ENCODE assay signal across 11 mouse cellular contexts in the genomic region with DNA sequence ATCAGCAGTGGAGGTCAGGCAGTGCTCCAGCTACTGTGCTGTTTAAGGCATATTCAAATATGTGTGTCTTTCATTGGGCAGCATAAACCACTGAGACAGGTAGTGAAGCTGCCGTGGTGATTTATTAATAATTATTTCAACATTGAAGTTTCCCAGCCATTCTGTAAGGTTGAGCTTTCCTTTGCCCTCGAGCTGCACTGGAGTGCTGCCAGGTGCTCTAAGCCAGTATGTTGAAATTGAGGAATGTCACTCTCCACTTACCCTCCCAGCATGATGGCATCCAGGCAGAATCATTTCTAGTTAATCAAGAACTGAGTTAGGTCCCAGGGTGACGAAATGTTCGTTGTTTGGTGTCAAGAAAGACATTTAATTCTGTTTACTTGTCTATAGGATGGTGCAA. TPM values are rescaled to one million over a fixed set of nuclear protein-coding genes. Genes with fewer than 3 reads are reported as not detected.
DNase-seq lines count a peak whose midpoint lies in the region; ATAC-seq and TF ChIP-seq lines count a peak whose summit lies in the region.
"Had no signal": no experiment of that assay in that cellular context is flagged by ENCODE, and none has a peak within 500 bp of the region (broad histone marks: within the 10 kb centered on the region; RNA-seq: fewer than 3 reads in every experiment).

No protein-coding gene starts in this region.

- H3K9ac ChIP-seq in heart, embryonic 16.5 days (ENCODE audit: low read length): no peak overlapping the region
- no peak overlapping the region for H3K9ac ChIP-seq in heart, embryonic 11.5 days (ENCODE audit: low read depth, low read length)
- H3K9ac ChIP-seq: embryonic facial prominence, embryonic 13.5 days; limb, embryonic 13.5 days had no signal

- peaks cover 3% of the 10 kb centered on the region; the same call in 1 of the 2 replicates for H3K9me3 ChIP-seq in heart, embryonic 16.5 days (replicated peaks; ENCODE audit: control insufficient read depth, low read length)
- no peaks in the 10 kb centered on the region for H3K9me3 ChIP-seq in heart, embryonic 11.5 days (replicated peaks; ENCODE audit: control insufficient read depth, low read length)
- H3K9me3 ChIP-seq: embryonic facial prominence, embryonic 13.5 days; limb, embryonic 13.5 days had no signal

- H3K4me1 ChIP-seq in heart, embryonic 16.5 days (ENCODE audit: control insufficient read depth, insufficient read depth, low read length): peaks cover 13% of the 10 kb centered on the region
- H3K4me1 ChIP-seq in heart, embryonic 11.5 days (ENCODE audit: control insufficient read depth, insufficient read depth, low read length): peaks cover 2% of the 10 kb centered on the region; the same call in 1 of the 2 replicates
- no peaks in the 10 kb centered on the region for H3K4me1 ChIP-seq in lung, adult 2 months (ENCODE audit: control insufficient read depth, insufficient read depth, low read length)

- H3K36me3 ChIP-seq in heart, embryonic 16.5 days (ENCODE audit: control insufficient read depth, insufficient read depth): no peaks in the 10 kb centered on the region
- no peaks in the 10 kb centered on the region for H3K36me3 ChIP-seq in heart, embryonic 11.5 days (ENCODE audit: control insufficient read depth, insufficient read depth, low read length)
- H3K36me3 ChIP-seq: embryonic facial prominence, embryonic 13.5 days; limb, embryonic 13.5 days had no signal

- H3K27ac ChIP-seq in heart, embryonic 16.5 days (ENCODE audit: low read length): no peak overlapping the region
- no peak overlapping the region for H3K27ac ChIP-seq in heart, embryonic 11.5 days (ENCODE audit: low read depth, low read length)
- H3K27ac ChIP-seq: embryonic facial prominence, embryonic 13.5 days; limb, embryonic 13.5 days had no signal

- peak overlapping the region; percentile 20; the same call in 1 of the 2 replicates for H3K4me2 ChIP-seq in heart, embryonic 16.5 days (ENCODE audit: low read depth, low read length)
- H3K4me2 ChIP-seq in heart, embryonic 11.5 days: no peak overlapping the region
- H3K4me2 ChIP-seq: embryonic facial prominence, embryonic 13.5 days; limb, embryonic 13.5 days had no signal

- peak; percentile 97 for DNase-seq in Patski (ENCODE audit: low read depth, low spot score)
- peak; percentile 28 for DNase-seq in forelimb bud, embryonic 11.5 days (ENCODE audit: low read depth, low spot score)
- peak; percentile 53 for DNase-seq in lung, adult 2 months
- DNase-seq in right cerebral cortex, postnatal 36 days (ENCODE audit: low spot score in 2 of 2): no peak
- no peak for DNase-seq in retina, embryonic 14.5 days (ENCODE audit: low spot score)
- no peak for DNase-seq in yolk sac, embryonic 10.5 days (ENCODE audit: low spot score)
- DNase-seq: cerebellum, adult 18-20 months had no signal

- in situ Hi-C loops in Patski (cut with MboI; ENCODE audit: low pct_unique_long_range_greater_than_20kb): no loop called here

- POLR2A ChIA-PET in Patski (lab: Charles Lee): interaction anchor here (0.8 kb wide), 1 partner anchor 24 kb away, joined by 5 read pairs; a partner anchor contains a TSS

- WGBS in heart, embryonic 16.5 days: 33% methylated on average over 4 of the region's 4 CpGs
- WGBS in heart, embryonic 11.5 days (ENCODE audit: insufficient replicate concordance): 49% methylated on average over 4 of the region's 4 CpGs
- whole genome bisulfite sequencing in lung, adult 2 months: 38% methylated on average over 4 of the region's 4 CpGs

- no peak for TF ChIP-seq CTCF in Patski (IDR thresholded peaks at IDR 0.05)
- no peak for TF ChIP-seq CTCF in lung, adult 2 months (IDR thresholded peaks at IDR 0.05; ENCODE audit: insufficient read depth, low read length)

- H3K27me3 ChIP-seq in heart, embryonic 16.5 days (ENCODE audit: control insufficient read depth, insufficient read depth, low read length): no peaks in the 10 kb centered on the region
- H3K27me3 ChIP-seq in heart, embryonic 11.5 days (ENCODE audit: control insufficient read depth, insufficient read depth, low read length): no peaks in the 10 kb centered on the region
- no peaks in the 10 kb centered on the region for H3K27me3 ChIP-seq in Patski
- H3K27me3 ChIP-seq: embryonic facial prominence, embryonic 13.5 days; limb, embryonic 13.5 days had no signal

- ATAC-seq in heart, embryonic 16.5 days (replicated peaks; ENCODE audit: extremely low read depth, insufficient read depth, low FRiP score): no peak
- ATAC-seq in heart, embryonic 11.5 days (replicated peaks; ENCODE audit: insufficient number of reproducible peaks, low FRiP score, low TSS enrichment): no peak
- peak; percentile 87 for ATAC-seq in Patski

- CTCF ChIA-PET in Patski (lab: Charles Lee): interaction anchor here (0.8 to 2.0 kb wide), 5 partner anchors 8 to 106 kb away, joined by 3 to 7 read pairs (median 5); no protein-coding TSS in a partner anchor

- no peak overlapping the region for H3K4me3 ChIP-seq in heart, embryonic 16.5 days (ENCODE audit: low read length)
- no peak overlapping the region for H3K4me3 ChIP-seq in heart, embryonic 11.5 days (ENCODE audit: low read depth, low read length)
- no peak overlapping the region for H3K4me3 ChIP-seq in lung, adult 2 months (replicated peaks; ENCODE audit: extremely low read depth, low read depth, low read length)
- H3K4me3 ChIP-seq: embryonic facial prominence, embryonic 13.5 days; limb, embryonic 13.5 days had no signal

- TF ChIP-seq POLR2A in lung, adult 2 months (IDR thresholded peaks at IDR 0.05; ENCODE audit: borderline replicate concordance, extremely low read depth, low read depth, low read length): no peak

RNA-seq across cellular contexts. Expression of a gene that starts 24.4 kb away (rescaled TPM):
- polyA plus RNA-seq in heart, embryonic 16.5 days (2015; fragmentation: Nextera tagmentation; extraction: Ambion mirVana): 13.7 and 16.9 TPM in 2 replicates
- 55.6 and 58.0 TPM in 2 replicates for polyA plus RNA-seq in heart, embryonic 11.5 days (2014; fragmentation: Nextera tagmentation; extraction: Ambion mirVana)
- polyA plus RNA-seq in Patski (2021): 96.9 TPM
- 10.7 and 14.8 TPM in 2 replicates for polyA plus RNA-seq in lung, adult 2 months (2012; rRNA removed)

Comparison
In these comparisons a context has a peak if more than half of its experiments do, and no peak if none do; other contexts are left out.
1. DNase-seq: peak in Patski (single experiment), forelimb bud, embryonic 11.5 days (single experiment) and lung, adult 2 months (single experiment); none in right cerebral cortex, postnatal 36 days (0 of 2), retina, embryonic 14.5 days (single experiment) and yolk sac, embryonic 10.5 days (single experiment).